Mouse (Mus musculus): ENCODE data around the gene Retsat. TPM values are rescaled to one million over a fixed set of nuclear protein-coding genes. Genes with fewer than 3 reads are reported as not detected.
A peak's percentile ranks its signal among the peaks of the same experiment; 100 is the strongest.

Gene Retsat
- total and polyA plus RNA-seq, 2 experiments from 2014 or later: 41.8 to 64.4 TPM

DNA sequence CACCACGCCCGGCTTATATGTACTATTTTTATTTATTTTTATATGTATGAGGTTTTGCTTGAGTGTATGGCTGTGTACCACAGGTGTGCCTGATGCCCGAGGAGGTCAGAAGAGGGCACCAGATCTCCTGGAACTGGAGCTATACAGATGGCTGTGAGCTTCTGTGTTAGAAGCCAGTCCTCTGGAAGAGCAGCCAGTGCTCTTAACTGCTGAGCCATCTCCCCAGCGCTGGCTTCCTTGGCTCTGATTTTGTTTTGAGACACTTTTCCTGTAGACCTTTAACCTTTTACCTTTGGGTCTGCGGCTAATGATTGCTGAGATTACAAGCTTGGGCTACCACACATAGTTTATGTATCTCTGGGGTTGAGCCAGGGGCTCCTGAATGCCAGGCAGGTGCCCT, 30.8 kb upstream of the Retsat start:
- ATAC-seq (ENCODE audit: insufficient read depth, low read depth): no peak
- no peak overlapping the region for H3K4me2 ChIP-seq (ENCODE audit: low read depth, low read length)
- H3K36me3 ChIP-seq (replicated peaks; ENCODE audit: control insufficient read depth, insufficient read depth, low read length): 0 out of 2 replicates have a peak, but pooled peaks cover 11% of the 10 kb centered on the region
- peaks cover 5% of the 10 kb centered on the region for H3K4me1 ChIP-seq (ENCODE audit: control insufficient read depth, insufficient read depth)
- WGBS: 78% methylated on average over 5 of the region's 5 CpGs
- H3K9ac ChIP-seq (replicated peaks; ENCODE audit: low read depth, low read length): no peak overlapping the region
- H3K27me3 ChIP-seq (ENCODE audit: control insufficient read depth, insufficient read depth, low read length): no peaks in the 10 kb centered on the region
- no peak for DNase-seq (ENCODE audit: low spot score)
- no peak overlapping the region for H3K4me3 ChIP-seq (ENCODE audit: low read depth, low read length)
- no peaks in the 10 kb centered on the region for H3K9me3 ChIP-seq (replicated peaks; ENCODE audit: control insufficient read depth, low read length)
- TF ChIP-seq EP300 (IDR thresholded peaks at IDR 0.05; ENCODE audit: low read depth) (no peak), CTCF (IDR thresholded peaks at IDR 0.05; ENCODE audit: low read depth) (peak; percentile 10; the same call in 1 of the 2 replicates)
- no peak overlapping the region for H3K27ac ChIP-seq (ENCODE audit: low read depth)

GRCm38 (mm10) chr6:72568736-72569135, 29.5 kb upstream of the Retsat start:
- ATAC-seq (ENCODE audit: insufficient read depth, low read depth) (no peak), DNase-seq (ENCODE audit: low spot score) (no peak)
- TF ChIP-seq CTCF (IDR thresholded peaks at IDR 0.05; ENCODE audit: low read depth) (no peak), EP300 (IDR thresholded peaks at IDR 0.05; ENCODE audit: low read depth) (no peak)
- Histone ChIP-seq H3K9ac (replicated peaks; ENCODE audit: low read depth, low read length) (no peak overlapping the region), H3K4me3 (ENCODE audit: low read depth, low read length) (no peak overlapping the region), H3K4me2 (ENCODE audit: low read depth, low read length) (no peak overlapping the region), H3K36me3 (replicated peaks; ENCODE audit: control insufficient read depth, insufficient read depth, low read length) (peaks cover 18% of the 10 kb centered on the region; the same call in 1 of the 2 replicates), H3K27me3 (ENCODE audit: control insufficient read depth, insufficient read depth, low read length) (no peaks in the 10 kb centered on the region), H3K27ac (ENCODE audit: low read depth) (no peak overlapping the region), H3K4me1 (ENCODE audit: control insufficient read depth, insufficient read depth) (peaks cover 5% of the 10 kb centered on the region; the same call in 1 of the 2 replicates), H3K9me3 (replicated peaks; ENCODE audit: control insufficient read depth, low read length) (no peaks in the 10 kb centered on the region)
- WGBS: 81% methylated on average over 9 of the region's 10 CpGs

- peak; percentile 57 for DNase-seq (ENCODE audit: low spot score)
- Histone ChIP-seq H3K4me2 (ENCODE audit: low read depth, low read length) (no peak overlapping the region), H3K27ac (ENCODE audit: low read depth) (peak overlapping the region; percentile 73), H3K9me3 (replicated peaks; ENCODE audit: control insufficient read depth, low read length) (no peaks in the 10 kb centered on the region), H3K9ac (replicated peaks; ENCODE audit: low read depth, low read length) (no peak overlapping the region), H3K36me3 (replicated peaks; ENCODE audit: control insufficient read depth, insufficient read depth, low read length) (peaks cover 30% of the 10 kb centered on the region), H3K27me3 (ENCODE audit: control insufficient read depth, insufficient read depth, low read length) (no peaks in the 10 kb centered on the region), H3K4me3 (ENCODE audit: low read depth, low read length) (no peak overlapping the region), H3K4me1 (ENCODE audit: control insufficient read depth, insufficient read depth) (peaks cover 5% of the 10 kb centered on the region; the same call in 1 of the 2 replicates)
- 66% methylated on average over 10 of the region's 10 CpGs for WGBS
- peak; percentile 77 for ATAC-seq (ENCODE audit: insufficient read depth, low read depth)
- no peak for TF ChIP-seq CTCF (IDR thresholded peaks at IDR 0.05; ENCODE audit: low read depth)
- peak; percentile 64; the same call in 1 of the 2 replicates for TF ChIP-seq EP300 (IDR thresholded peaks at IDR 0.05; ENCODE audit: low read depth)
These were observed 27.5 kb upstream of the Retsat start for GRCm38 (mm10) chr6:72570644-72571397.

- no peak overlapping the region for H3K4me3 ChIP-seq (ENCODE audit: low read depth, low read length)
- H3K4me1 ChIP-seq (ENCODE audit: control insufficient read depth, insufficient read depth): peaks cover 5% of the 10 kb centered on the region; the same call in 1 of the 2 replicates
- H3K9ac ChIP-seq (replicated peaks; ENCODE audit: low read depth, low read length): 0 out of 2 replicates have a peak overlapping the region, but pooled peaks have one; percentile 19
- no peak overlapping the region for H3K4me2 ChIP-seq (ENCODE audit: low read depth, low read length)
- WGBS: 39% methylated on average over 3 of the region's 3 CpGs
- TF ChIP-seq CTCF (IDR thresholded peaks at IDR 0.05; ENCODE audit: low read depth): no peak
- TF ChIP-seq EP300 (IDR thresholded peaks at IDR 0.05; ENCODE audit: low read depth): no peak
- 0 out of 2 replicates have a peak overlapping the region, but pooled peaks have one; percentile 34 for H3K27ac ChIP-seq (ENCODE audit: low read depth)
- ATAC-seq (ENCODE audit: insufficient read depth, low read depth) (no peak), DNase-seq (ENCODE audit: low spot score) (no peak)
- H3K36me3 ChIP-seq (replicated peaks; ENCODE audit: control insufficient read depth, insufficient read depth, low read length): peaks cover 31% of the 10 kb centered on the region
- H3K9me3 ChIP-seq (replicated peaks; ENCODE audit: control insufficient read depth, low read length): no peaks in the 10 kb centered on the region
- H3K27me3 ChIP-seq (ENCODE audit: control insufficient read depth, insufficient read depth, low read length): no peaks in the 10 kb centered on the region
These were observed 26.4 kb upstream of the Retsat start for GRCm38 (mm10) chr6:72571826-72572225.

- Histone ChIP-seq H3K9me3 (replicated peaks; ENCODE audit: control insufficient read depth, low read length) (no peaks in the 10 kb centered on the region), H3K27me3 (ENCODE audit: control insufficient read depth, insufficient read depth, low read length) (no peaks in the 10 kb centered on the region), H3K4me1 (ENCODE audit: control insufficient read depth, insufficient read depth) (no peaks in the 10 kb centered on the region), H3K27ac (ENCODE audit: low read depth) (no peak overlapping the region), H3K4me2 (ENCODE audit: low read depth, low read length) (no peak overlapping the region), H3K36me3 (replicated peaks; ENCODE audit: control insufficient read depth, insufficient read depth, low read length) (peaks cover 49% of the 10 kb centered on the region), H3K9ac (replicated peaks; ENCODE audit: low read depth, low read length) (no peak overlapping the region), H3K4me3 (ENCODE audit: low read depth, low read length) (no peak overlapping the region)
- TF ChIP-seq CTCF (IDR thresholded peaks at IDR 0.05; ENCODE audit: low read depth) (no peak), EP300 (IDR thresholded peaks at IDR 0.05; ENCODE audit: low read depth) (no peak)
- ATAC-seq (ENCODE audit: insufficient read depth, low read depth) (no peak), DNase-seq (ENCODE audit: low spot score) (no peak)
- 93% methylated on average over 3 of the region's 3 CpGs for WGBS
These were observed 22.2 kb upstream of the Retsat start for GRCm38 (mm10) chr6:72576041-72576440.
